Mouse (Mus musculus) liver, adult 2 months (tissue): Measurements from ENCODE around the gene Epgn. TPM values are rescaled to one million over a fixed set of nuclear protein-coding genes. Genes with fewer than 3 reads are reported as not detected.

Experiments used
- DNase-seq: peaks from one replicate; pipeline ENCODE4 v3.0.0-alpha.2; 2011; ENCODE audit warnings: low read depth, low spot score; ENCODE audit errors: extremely low read depth
- H3K27ac ChIP-seq: fragments of 200-500 bp; replicated peaks from 2 replicates; pipeline ENCODE4 v1.5.1; 2012; ENCODE audit warnings: low read depth, mild to moderate bottlenecking, control low read depth, inconsistent platforms, low read length; ENCODE audit not compliant: insufficient read depth
- H3K27me3 ChIP-seq: fragments of 200-500 bp; 2 replicates; pipeline ENCODE4 v1.6.1; 2012; ENCODE audit warnings: mild to moderate bottlenecking, moderate library complexity, low read length, inconsistent platforms; ENCODE audit not compliant: control insufficient read depth, insufficient read depth
- H3K36me3 ChIP-seq: fragments of 200-500 bp; 2 replicates; pipeline ENCODE4 v1.6.1; 2012; ENCODE audit warnings: low read length, inconsistent platforms; ENCODE audit not compliant: control insufficient read depth, insufficient read depth
- H3K4me1 ChIP-seq: fragments of 200-500 bp; 2 replicates; pipeline ENCODE4 v1.6.1; 2011; ENCODE audit warnings: low read length; ENCODE audit not compliant: control insufficient read depth, insufficient read depth
- H3K4me3 ChIP-seq: fragments of 200-500 bp; 2 replicates; pipeline ENCODE4 v1.5.1; 2011; ENCODE audit warnings: low read depth, mild to moderate bottlenecking, control low read depth, low read length, moderate library complexity; ENCODE audit not compliant: insufficient read depth
- H3K79me2 ChIP-seq: fragments of 200-500 bp; 2 replicates; pipeline ENCODE4 v1.6.1; 2012; ENCODE audit warnings: inconsistent platforms, mild to moderate bottlenecking, low read length, moderate library complexity; ENCODE audit not compliant: control insufficient read depth, insufficient read depth
- H3K9ac ChIP-seq: fragments of 200-500 bp; 2 replicates; pipeline ENCODE4 v1.6.1; 2012; ENCODE audit warnings: low read depth, mild to moderate bottlenecking, control low read depth, inconsistent platforms, low read length
- CTCF ChIP-seq: fragments of 200-500 bp; IDR thresholded peaks from 2 replicates; pipeline ENCODE4 v1.5.1; 2011; ENCODE audit warnings: low read depth, low read length, control low read depth
- POLR2A ChIP-seq: fragments of 200-500 bp; IDR thresholded peaks from 2 replicates; pipeline ENCODE4 v1.6.1; 2011; ENCODE audit warnings: low read length, control low read depth; ENCODE audit not compliant: insufficient read depth; ENCODE audit errors: extremely low read depth
- WGBS: fragments of 180-500 bp; shearing (Covaris S2); methylation state at CpG from one replicate; pipeline ENCODE4 v1.1.7; 2018; 5-methylcytosine and 5-hydroxymethylcytosine counted together
- polyA plus RNA-seq: library from polyadenylated mRNA; depleted of rRNA; stranded (reverse); fragments of >200 nt; gene quantifications from 2 replicates; pipeline ENCODE4 v1.2.3, GENCODE M21; 2012
- total RNA-seq: library from RNA; depleted of rRNA; stranded (reverse); fragments of >200 nt; gene quantifications from 2 replicates; pipeline ENCODE4 v1.2.3, GENCODE M21; 2014

Epgn gene
- total and polyA plus RNA-seq, 2 experiments, result not detected

- Histone ChIP-seq H3K36me3 (no peaks in the 10 kb centered on the region), H3K79me2 (no peaks in the 10 kb centered on the region), H3K4me1 (no peaks in the 10 kb centered on the region), H3K4me3 (no peak overlapping the region), H3K27ac (no peak overlapping the region), H3K9ac (no peak overlapping the region), H3K27me3 (no peaks in the 10 kb centered on the region)
- no peak for TF ChIP-seq CTCF
- TF ChIP-seq POLR2A, result no peak
- no peak for DNase-seq
- 89% methylated on average over 10 of the region's 10 CpGs for WGBS
These were observed 12.0 kb upstream of the Epgn start for GRCm38 (mm10) chr5:91015216-91015615.

- H3K36me3 ChIP-seq, result no peaks in the 10 kb centered on the region
- TF ChIP-seq POLR2A (no peak), CTCF (no peak)
- 71% methylated on average over 8 of the region's 8 CpGs for WGBS
- no peak overlapping the region for H3K4me3 ChIP-seq
- no peaks in the 10 kb centered on the region for H3K4me1 ChIP-seq
- no peak overlapping the region for H3K27ac ChIP-seq
- no peaks in the 10 kb centered on the region for H3K79me2 ChIP-seq
- no peaks in the 10 kb centered on the region for H3K27me3 ChIP-seq
- no peak overlapping the region for H3K9ac ChIP-seq
- DNase-seq, result no peak
These were observed 4.2 kb upstream of the Epgn start for GRCm38 (mm10) chr5:91023114-91023513.

DNA sequence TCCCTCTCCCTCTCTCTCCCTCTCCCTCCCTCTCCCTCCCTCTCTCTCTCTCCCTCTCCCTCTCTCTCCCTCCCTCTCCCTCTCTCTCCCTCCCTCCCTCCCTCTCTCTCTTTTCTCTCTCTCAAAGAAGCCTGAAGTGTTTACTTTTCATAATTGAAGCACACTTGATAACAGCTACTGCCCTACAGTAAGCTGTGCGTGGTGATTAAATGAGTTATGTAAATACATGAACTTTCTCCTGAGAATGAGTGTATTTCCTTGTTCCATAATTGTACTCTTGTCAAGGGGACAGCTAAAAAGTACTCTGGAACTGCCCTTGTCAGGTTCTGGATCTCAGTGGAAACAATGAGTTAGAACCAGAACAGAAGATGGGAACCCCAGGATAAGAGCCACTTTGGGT, 576 bp downstream of the Epgn start:
- no peaks in the 10 kb centered on the region for H3K79me2 ChIP-seq
- no peaks in the 10 kb centered on the region for H3K4me1 ChIP-seq
- no peaks in the 10 kb centered on the region for H3K36me3 ChIP-seq
- H3K4me3 ChIP-seq, result no peak overlapping the region
- H3K27me3 ChIP-seq, result no peaks in the 10 kb centered on the region
- DNase-seq, result no peak
- H3K9ac ChIP-seq, result no peak overlapping the region
- WGBS, result 59% methylated on average over 1 of the region's 1 CpGs
- no peak overlapping the region for H3K27ac ChIP-seq
- TF ChIP-seq POLR2A (no peak), CTCF (no peak)

GRCm38 (mm10) chr5:91030629-91031028, 3.4 kb downstream of the Epgn start:
- TF ChIP-seq CTCF (0 out of 2 replicates have a peak, but pooled peaks have one; percentile 4), POLR2A (no peak)
- no peaks in the 10 kb centered on the region for H3K79me2 ChIP-seq
- H3K36me3 ChIP-seq, result no peaks in the 10 kb centered on the region
- no peak overlapping the region for H3K4me3 ChIP-seq
- WGBS, result 83% methylated on average over 2 of the region's 2 CpGs
- H3K4me1 ChIP-seq, result no peaks in the 10 kb centered on the region
- DNase-seq, result peak; percentile 37
- H3K27me3 ChIP-seq, result no peaks in the 10 kb centered on the region
- no peak overlapping the region for H3K9ac ChIP-seq
- no peak overlapping the region for H3K27ac ChIP-seq

DNA sequence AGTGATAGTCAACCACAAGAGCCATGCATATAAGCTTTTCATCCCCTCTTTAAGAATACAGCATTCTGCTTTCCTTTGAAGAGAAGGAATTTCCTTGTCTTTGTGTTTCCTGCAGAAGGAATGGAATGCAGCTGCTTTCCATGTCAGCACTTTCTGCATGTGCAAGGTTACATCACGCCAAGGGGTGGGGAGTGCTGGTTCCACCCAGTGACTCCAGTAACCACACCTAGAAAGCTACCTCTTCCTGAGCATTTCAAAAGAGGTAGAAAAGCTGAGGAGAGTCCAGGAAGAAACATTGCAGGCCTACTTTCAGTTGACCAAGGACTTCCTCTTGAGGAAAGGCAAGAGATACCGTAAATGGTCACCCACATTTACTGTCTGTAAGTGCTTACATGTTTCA, 8.1 kb downstream of the Epgn start:
- 85% methylated on average over 2 of the region's 2 CpGs for WGBS
- no peak overlapping the region for H3K9ac ChIP-seq
- TF ChIP-seq CTCF, result no peak
- TF ChIP-seq POLR2A, result no peak
- H3K36me3 ChIP-seq, result no peaks in the 10 kb centered on the region
- DNase-seq, result no peak
- no peaks in the 10 kb centered on the region for H3K27me3 ChIP-seq
- no peaks in the 10 kb centered on the region for H3K79me2 ChIP-seq
- H3K27ac ChIP-seq, result no peak overlapping the region
- no peak overlapping the region for H3K4me3 ChIP-seq
- H3K4me1 ChIP-seq, result peaks cover 3% of the 10 kb centered on the region; the same call in 1 of the 2 replicates

GRCm38 (mm10) chr5:91036628-91037027, 9.4 kb downstream of the Epgn start:
- H3K27me3 ChIP-seq, result no peaks in the 10 kb centered on the region
- H3K79me2 ChIP-seq, result no peaks in the 10 kb centered on the region
- 29% methylated on average over 4 of the region's 4 CpGs for WGBS
- H3K27ac ChIP-seq, result no peak overlapping the region; the same call in 1 of the 2 replicates
- H3K9ac ChIP-seq, result peak overlapping the region; percentile 67; the same call in 1 of the 2 replicates
- peaks cover 3% of the 10 kb centered on the region; the same call in 1 of the 2 replicates for H3K4me1 ChIP-seq
- DNase-seq, result peak; percentile 98
- H3K36me3 ChIP-seq, result no peaks in the 10 kb centered on the region
- no peak for TF ChIP-seq POLR2A
- no peak for TF ChIP-seq CTCF
- H3K4me3 ChIP-seq, result no peak overlapping the region
